Mouse (Mus musculus) cerebellum, adult 9-10 months (tissue): ENCODE results near the gene Zcchc3.
A peak's percentile ranks its signal among the peaks of the same experiment; 100 is the strongest.
"Not testable (repeated sequence)": the region's sequence is repeated elsewhere in the genome, so short reads cannot be mapped to it uniquely, and the experiment has no call there.

Experiments
- DNase-seq: peaks from one replicate; pipeline ENCODE4 v3.0.0; 2022

Gene Zcchc3

GRCm38 (mm10) chr2:152414591-152415165 lies at the start of gene Zcchc3:
TSS of gene Zcchc3 (minus strand) at chr2:152415027.
- peak; percentile 88 for DNase-seq

GRCm38 (mm10) chr2:152459241-152459640 lies 44.4 kb upstream of the Zcchc3 start:
- DNase-seq, result no peak

GRCm38 (mm10) chr2:152452101-152452781 lies 37.4 kb upstream of the Zcchc3 start:
- no peak for DNase-seq

GRCm38 (mm10) chr2:152450241-152450640 lies 35.4 kb upstream of the Zcchc3 start:
- peak; percentile 75 for DNase-seq

GRCm38 (mm10) chr2:152447461-152447860 lies 32.6 kb upstream of the Zcchc3 start:
- no peak for DNase-seq

GRCm38 (mm10) chr2:152446642-152447041 lies 31.8 kb upstream of the Zcchc3 start:
- no peak for DNase-seq

GRCm38 (mm10) chr2:152443281-152443680 lies 28.5 kb upstream of the Zcchc3 start:
- DNase-seq, result no peak

- no peak for DNase-seq
These were observed 27.5 kb upstream of the Zcchc3 start for GRCm38 (mm10) chr2:152442322-152442721.

- no peak for DNase-seq
These were observed 25.0 kb upstream of the Zcchc3 start for GRCm38 (mm10) chr2:152439833-152440232.

GRCm38 (mm10) chr2:152438963-152439362 lies 24.1 kb upstream of the Zcchc3 start:
- no peak for DNase-seq

GRCm38 (mm10) chr2:152436983-152437860 lies 22.4 kb upstream of the Zcchc3 start:
- peak; percentile 88 for DNase-seq

GRCm38 (mm10) chr2:152436405-152436901 lies 21.6 kb upstream of the Zcchc3 start:
- DNase-seq, result no peak

- not testable (repeated sequence) for DNase-seq
These were observed 13.7 kb upstream of the Zcchc3 start for GRCm38 (mm10) chr2:152428481-152428880.

GRCm38 (mm10) chr2:152427493-152427892 lies 12.7 kb upstream of the Zcchc3 start:
- DNase-seq, result no peak

- peak; percentile 51 for DNase-seq
These were observed 959 bp upstream of the Zcchc3 start for GRCm38 (mm10) chr2:152415786-152416185.

- no peak for DNase-seq
These were observed 460 bp upstream of the Zcchc3 start, which contains the start of gene 6820408C15Rik for GRCm38 (mm10) chr2:152415287-152415686. TSS of gene 6820408C15Rik (plus strand) at chr2:152415587.

- peak; percentile 56 for DNase-seq
These were observed 852 bp downstream of the Zcchc3 start for GRCm38 (mm10) chr2:152413765-152414584.

- DNase-seq, result peak; percentile 54
These were observed 1.6 kb downstream of the Zcchc3 start for GRCm38 (mm10) chr2:152413158-152413764.

GRCm38 (mm10) chr2:152412526-152413157 lies 2.2 kb downstream of the Zcchc3 start:
- DNase-seq, result peak; percentile 45

GRCm38 (mm10) chr2:152411471-152411870 lies 3.4 kb downstream of the Zcchc3 start:
- DNase-seq, result no peak

- peak; percentile 75 for DNase-seq
These were observed 3.9 kb downstream of the Zcchc3 start for GRCm38 (mm10) chr2:152410971-152411371.
